Mouse (Mus musculus): ENCODE measurements at regions not wholly inside any gene's neighbourhood (a gene's known extent, or its start where the extent isn't known, plus 50 kb on each side); places are given as distances from the start of the nearest gene placed in this dataset.
A peak's percentile ranks its signal among the peaks of the same experiment; 100 is the strongest.

DNA sequence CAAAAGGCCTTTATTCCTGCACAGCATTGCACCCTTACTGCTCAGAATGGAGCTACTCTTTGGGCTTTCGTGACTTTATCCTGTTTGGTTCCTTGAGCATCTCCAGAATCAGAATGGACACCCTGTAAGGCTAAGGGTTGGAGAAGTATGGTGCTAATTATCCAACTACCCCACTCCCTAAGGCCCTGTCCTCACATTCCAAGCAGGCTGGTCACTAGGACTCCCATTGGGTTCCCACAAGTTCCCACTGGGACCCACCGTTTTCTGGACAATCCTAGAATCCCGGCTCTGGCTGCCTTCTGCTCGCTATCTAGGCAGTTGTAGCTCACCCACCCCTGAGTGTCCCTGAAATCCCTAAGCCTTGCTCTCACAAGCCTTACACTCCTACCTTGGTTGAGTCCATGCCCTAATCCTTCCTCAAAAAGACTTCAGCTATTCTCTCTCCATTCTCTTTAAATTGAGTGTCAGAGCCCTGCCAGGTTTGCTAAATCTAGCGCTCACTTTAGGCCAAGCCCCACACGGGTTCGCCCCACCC, 146.1 kb downstream of the Efcab1 start:
- Histone ChIP-seq H3K36me3 (ENCODE audit: control insufficient read depth, insufficient read depth, low read length) (no peaks in the 10 kb centered on the region), H3K9me3 (ENCODE audit: control insufficient read depth, low read depth, low read length) (no peaks in the 10 kb centered on the region), H3K9ac (replicated peaks; ENCODE audit: low read depth, low read length) (no peak overlapping the region), H3K27ac (ENCODE audit: low read length) (no peak overlapping the region), H3K4me3 (ENCODE audit: low read depth, low read length) (no peak overlapping the region), H3K4me1 (ENCODE audit: control insufficient read depth, insufficient read depth, low read length) (peaks cover 13% of the 10 kb centered on the region; the same call in 1 of the 2 replicates), H3K4me2 (replicated peaks; ENCODE audit: low read depth, low read length) (peak overlapping the region; percentile 8; the same call in 1 of the 2 replicates), H3K27me3 (ENCODE audit: control insufficient read depth, insufficient read depth, low read length) (no peaks in the 10 kb centered on the region)
- ATAC-seq (ENCODE audit: insufficient number of reproducible peaks, insufficient read depth, low FRiP score, low read depth), result no peak
- 19% methylated on average over 7 of the region's 7 CpGs for WGBS

DNA sequence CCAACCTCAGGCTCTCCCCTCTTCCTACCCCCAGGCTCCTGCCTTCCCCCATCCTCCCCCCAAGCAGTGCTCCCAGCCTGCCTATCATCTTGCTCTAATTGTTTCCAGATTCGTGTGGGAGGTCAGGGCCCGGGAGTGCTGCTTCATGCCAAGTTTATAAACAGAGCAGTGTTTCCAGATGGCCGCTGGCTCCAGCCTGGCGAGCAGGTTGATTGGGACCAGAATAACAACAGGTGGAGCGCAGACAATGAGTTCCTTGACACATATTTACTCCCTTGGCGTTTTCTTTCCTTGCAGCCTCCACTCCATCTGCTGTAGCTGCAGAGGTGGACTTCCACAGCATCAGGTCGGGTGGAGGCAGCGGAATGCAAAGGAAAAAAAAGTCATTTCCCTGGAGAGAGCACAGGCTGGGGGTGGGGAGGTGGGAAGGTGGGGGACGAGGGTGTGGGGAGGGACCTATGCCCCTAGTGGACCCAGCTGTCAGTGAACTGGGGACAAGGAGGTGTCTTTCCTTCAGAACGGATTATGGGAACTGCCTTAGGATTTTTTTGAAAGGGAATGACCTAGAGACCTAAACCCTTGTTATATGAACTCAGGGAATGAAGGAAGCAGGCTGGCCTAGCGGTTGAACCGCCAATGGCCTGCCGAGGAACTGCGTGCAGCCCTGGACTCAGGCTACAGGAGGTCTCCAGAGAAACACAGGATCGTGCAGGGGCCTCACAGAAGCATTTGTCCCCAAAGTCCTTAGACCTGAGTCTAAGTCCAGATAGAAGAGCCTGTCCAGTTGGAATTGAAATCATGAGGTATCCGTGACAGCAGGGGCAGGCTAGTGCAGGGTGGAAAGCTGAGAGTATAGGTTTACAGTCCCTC, 146.8 kb downstream of the Efcab1 start:
- peak overlapping the region; percentile 8; the same call in 1 of the 2 replicates for H3K4me2 ChIP-seq (replicated peaks; ENCODE audit: low read depth, low read length)
- peak overlapping the region; percentile 24; the same call in 1 of the 2 replicates for H3K27ac ChIP-seq (ENCODE audit: low read length)
- peak; percentile 90 for ATAC-seq (ENCODE audit: insufficient number of reproducible peaks, insufficient read depth, low FRiP score, low read depth)
- H3K9ac ChIP-seq (replicated peaks; ENCODE audit: low read depth, low read length), result no peak overlapping the region
- no peaks in the 10 kb centered on the region for H3K36me3 ChIP-seq (ENCODE audit: control insufficient read depth, insufficient read depth, low read length)
- peaks cover 13% of the 10 kb centered on the region; the same call in 1 of the 2 replicates for H3K4me1 ChIP-seq (ENCODE audit: control insufficient read depth, insufficient read depth, low read length)
- WGBS, result 3% methylated on average over 16 of the region's 16 CpGs
- H3K27me3 ChIP-seq (ENCODE audit: control insufficient read depth, insufficient read depth, low read length), result no peaks in the 10 kb centered on the region
- H3K9me3 ChIP-seq (ENCODE audit: control insufficient read depth, low read depth, low read length), result no peaks in the 10 kb centered on the region
- no peak overlapping the region for H3K4me3 ChIP-seq (ENCODE audit: low read depth, low read length)

DNA sequence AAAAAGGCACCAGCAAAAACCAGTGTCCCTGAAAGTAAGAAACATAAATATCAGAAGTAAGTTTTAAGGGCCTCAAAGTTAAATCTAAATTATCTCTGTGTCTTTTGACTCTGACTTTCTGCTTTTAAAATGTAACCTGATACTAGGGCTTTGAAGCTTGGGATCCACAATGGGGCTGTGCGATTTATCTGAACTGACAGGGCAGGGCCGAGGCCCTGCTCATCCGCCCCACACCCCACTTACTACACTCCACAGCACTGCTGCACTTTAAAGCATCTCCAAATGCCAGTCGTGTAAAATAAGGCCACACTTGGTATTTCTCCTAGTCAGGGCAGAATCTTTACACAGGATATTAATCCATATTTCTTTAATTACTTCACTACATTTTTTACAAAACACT, 147.4 kb downstream of the Efcab1 start:
- Histone ChIP-seq H3K4me3 (ENCODE audit: low read depth, low read length) (no peak overlapping the region), H3K9ac (replicated peaks; ENCODE audit: low read depth, low read length) (no peak overlapping the region), H3K9me3 (ENCODE audit: control insufficient read depth, low read depth, low read length) (no peaks in the 10 kb centered on the region), H3K27ac (ENCODE audit: low read length) (no peak overlapping the region; the same call in 1 of the 2 replicates), H3K36me3 (ENCODE audit: control insufficient read depth, insufficient read depth, low read length) (no peaks in the 10 kb centered on the region), H3K4me2 (replicated peaks; ENCODE audit: low read depth, low read length) (no peak overlapping the region), H3K4me1 (ENCODE audit: control insufficient read depth, insufficient read depth, low read length) (peaks cover 13% of the 10 kb centered on the region; the same call in 1 of the 2 replicates), H3K27me3 (ENCODE audit: control insufficient read depth, insufficient read depth, low read length) (no peaks in the 10 kb centered on the region)
- 10% methylated on average over 4 of the region's 4 CpGs for WGBS
- no peak; the same call in 1 of the 2 replicates for ATAC-seq (ENCODE audit: insufficient number of reproducible peaks, insufficient read depth, low FRiP score, low read depth)

DNA sequence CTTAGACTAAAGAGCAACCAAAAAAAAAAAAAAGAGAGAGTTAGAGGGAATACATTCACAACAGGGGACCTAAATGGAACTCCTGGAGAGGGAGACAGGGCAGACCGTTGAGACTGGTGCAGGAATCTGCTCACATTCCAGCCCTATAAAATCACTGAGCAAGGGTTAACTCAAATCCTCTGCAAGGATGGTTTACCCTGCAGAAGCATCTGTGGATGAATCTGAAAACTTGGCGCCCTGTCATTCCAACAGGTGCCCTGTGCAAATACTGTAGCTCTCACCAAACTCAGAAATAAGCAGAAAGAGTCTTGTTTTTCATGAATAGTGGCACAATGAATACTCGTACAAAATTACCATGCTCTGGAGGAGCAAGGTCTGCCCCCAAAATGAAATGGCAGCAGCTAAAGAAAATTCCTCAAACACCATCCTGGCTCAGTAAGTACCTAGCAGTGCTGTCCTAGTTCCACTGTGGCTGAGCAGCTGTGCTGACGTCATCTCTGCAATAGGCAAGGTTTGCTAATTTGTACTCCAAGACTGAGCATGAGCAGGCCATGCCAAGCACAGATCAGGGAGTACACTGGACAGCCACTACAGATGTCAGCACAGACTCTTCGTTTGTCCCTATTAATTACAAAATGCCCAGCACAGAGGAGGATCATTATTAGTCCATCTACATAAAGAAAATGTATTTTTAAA, 148.0 kb downstream of the Efcab1 start:
- no peak overlapping the region for H3K4me3 ChIP-seq (ENCODE audit: low read depth, low read length)
- H3K9me3 ChIP-seq (ENCODE audit: control insufficient read depth, low read depth, low read length), result no peaks in the 10 kb centered on the region
- H3K4me1 ChIP-seq (ENCODE audit: control insufficient read depth, insufficient read depth, low read length), result peaks cover 13% of the 10 kb centered on the region; the same call in 1 of the 2 replicates
- no peak overlapping the region for H3K4me2 ChIP-seq (replicated peaks; ENCODE audit: low read depth, low read length)
- H3K27me3 ChIP-seq (ENCODE audit: control insufficient read depth, insufficient read depth, low read length), result no peaks in the 10 kb centered on the region
- H3K9ac ChIP-seq (replicated peaks; ENCODE audit: low read depth, low read length), result no peak overlapping the region
- H3K36me3 ChIP-seq (ENCODE audit: control insufficient read depth, insufficient read depth, low read length), result no peaks in the 10 kb centered on the region
- ATAC-seq (ENCODE audit: insufficient number of reproducible peaks, insufficient read depth, low FRiP score, low read depth), result no peak
- no peak overlapping the region for H3K27ac ChIP-seq (ENCODE audit: low read length)
- 28% methylated on average over 5 of the region's 5 CpGs for WGBS

DNA sequence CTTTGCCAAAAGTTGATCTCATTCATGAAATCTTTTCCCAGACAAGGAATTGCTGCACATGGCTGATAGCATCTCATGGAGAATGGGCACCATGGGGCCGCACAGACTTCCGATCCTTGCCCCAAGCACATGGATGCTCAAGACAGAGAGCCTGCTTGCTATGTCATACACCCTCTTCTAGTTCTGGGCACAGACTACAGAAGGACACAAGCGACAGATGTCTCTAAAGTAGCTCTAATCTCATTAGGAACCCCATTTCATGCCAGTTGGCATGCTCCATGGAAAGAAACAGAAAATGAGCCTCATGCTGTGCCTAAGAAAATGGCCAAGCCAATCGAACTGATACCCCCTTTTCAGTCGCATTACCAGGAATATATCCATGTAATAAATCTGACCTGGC, 149.3 kb downstream of the Efcab1 start:
- H3K4me3 ChIP-seq (ENCODE audit: low read depth, low read length), result no peak overlapping the region
- H3K36me3 ChIP-seq (ENCODE audit: control insufficient read depth, insufficient read depth, low read length), result no peaks in the 10 kb centered on the region
- H3K4me1 ChIP-seq (ENCODE audit: control insufficient read depth, insufficient read depth, low read length), result peaks cover 13% of the 10 kb centered on the region; the same call in 1 of the 2 replicates

DNA sequence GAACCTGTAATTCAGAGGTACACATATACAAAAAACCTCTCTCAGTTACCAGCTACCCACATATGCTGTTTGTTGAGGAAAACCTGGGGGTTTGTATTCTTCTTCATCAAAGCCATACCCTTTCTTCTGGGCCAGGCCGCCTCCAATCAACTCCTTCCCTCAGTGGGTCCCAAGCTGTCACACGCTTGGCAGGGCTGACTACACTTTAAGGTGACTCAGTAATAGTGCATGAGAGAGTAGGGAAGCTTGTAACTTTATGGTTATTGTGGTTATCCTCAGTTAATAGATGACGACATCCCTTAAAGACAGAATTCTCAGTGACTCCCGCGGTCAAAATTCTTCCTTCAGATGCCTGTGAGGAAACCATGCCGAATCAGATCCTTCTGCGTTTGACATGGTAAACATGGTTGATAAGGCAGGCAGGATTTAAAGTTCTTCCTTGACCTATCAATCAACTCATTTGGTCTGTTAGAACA, 164.1 kb downstream of the Efcab1 start:
- Histone ChIP-seq H3K4me3 (ENCODE audit: low read depth, low read length) (no peak overlapping the region), H3K4me2 (replicated peaks; ENCODE audit: low read depth, low read length) (no peak overlapping the region), H3K4me1 (ENCODE audit: control insufficient read depth, insufficient read depth, low read length) (no peaks in the 10 kb centered on the region), H3K9me3 (ENCODE audit: control insufficient read depth, low read depth, low read length) (no peaks in the 10 kb centered on the region), H3K27me3 (ENCODE audit: control insufficient read depth, insufficient read depth, low read length) (no peaks in the 10 kb centered on the region), H3K36me3 (ENCODE audit: control insufficient read depth, insufficient read depth, low read length) (no peaks in the 10 kb centered on the region), H3K9ac (replicated peaks; ENCODE audit: low read depth, low read length) (no peak overlapping the region), H3K27ac (ENCODE audit: low read length) (no peak overlapping the region)
- 76% methylated on average over 7 of the region's 7 CpGs for WGBS
- ATAC-seq (ENCODE audit: insufficient number of reproducible peaks, insufficient read depth, low FRiP score, low read depth), result no peak

More for the DNA sequence above, 149.3 kb downstream of the Efcab1 start:
- H3K4me2 ChIP-seq (replicated peaks; ENCODE audit: low read depth, low read length), result no peak overlapping the region
- WGBS, result 87% methylated on average over 5 of the region's 5 CpGs
- H3K27me3 ChIP-seq (ENCODE audit: control insufficient read depth, insufficient read depth, low read length), result no peaks in the 10 kb centered on the region
- ATAC-seq (ENCODE audit: insufficient number of reproducible peaks, insufficient read depth, low FRiP score, low read depth), result no peak
- no peaks in the 10 kb centered on the region for H3K9me3 ChIP-seq (ENCODE audit: control insufficient read depth, low read depth, low read length)
- H3K9ac ChIP-seq (replicated peaks; ENCODE audit: low read depth, low read length), result no peak overlapping the region
- no peak overlapping the region for H3K27ac ChIP-seq (ENCODE audit: low read length)

DNA sequence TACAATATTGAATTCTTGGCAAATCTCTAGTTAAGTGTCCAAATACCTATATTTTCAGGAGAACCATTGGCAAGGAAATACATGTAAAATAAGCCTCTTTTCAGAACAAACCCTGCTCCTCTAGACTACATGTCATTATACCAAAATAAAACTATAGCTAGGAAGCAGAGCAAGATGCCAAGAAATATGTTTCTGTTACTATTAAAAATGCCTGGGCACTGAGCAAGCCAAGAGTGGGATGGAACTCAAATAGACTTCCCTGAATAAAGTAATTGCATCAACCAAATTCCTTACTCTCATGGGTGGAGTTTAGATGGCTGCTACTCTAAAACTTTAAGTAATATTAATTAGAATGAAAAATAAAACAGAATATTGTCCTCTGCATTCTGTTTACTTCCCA, 168.0 kb downstream of the Efcab1 start:
- no peaks in the 10 kb centered on the region for H3K4me1 ChIP-seq (ENCODE audit: control insufficient read depth, insufficient read depth, low read length)
- H3K4me3 ChIP-seq (ENCODE audit: low read depth, low read length), result no peak overlapping the region
- no peaks in the 10 kb centered on the region for H3K27me3 ChIP-seq (ENCODE audit: control insufficient read depth, insufficient read depth, low read length)
- no peak overlapping the region for H3K9ac ChIP-seq (replicated peaks; ENCODE audit: low read depth, low read length)
- no peaks in the 10 kb centered on the region for H3K36me3 ChIP-seq (ENCODE audit: control insufficient read depth, insufficient read depth, low read length)
- no peak overlapping the region for H3K27ac ChIP-seq (ENCODE audit: low read length)
- no peak overlapping the region for H3K4me2 ChIP-seq (replicated peaks; ENCODE audit: low read depth, low read length)
- no peak for ATAC-seq (ENCODE audit: insufficient number of reproducible peaks, insufficient read depth, low FRiP score, low read depth)
- H3K9me3 ChIP-seq (ENCODE audit: control insufficient read depth, low read depth, low read length), result no peaks in the 10 kb centered on the region

DNA sequence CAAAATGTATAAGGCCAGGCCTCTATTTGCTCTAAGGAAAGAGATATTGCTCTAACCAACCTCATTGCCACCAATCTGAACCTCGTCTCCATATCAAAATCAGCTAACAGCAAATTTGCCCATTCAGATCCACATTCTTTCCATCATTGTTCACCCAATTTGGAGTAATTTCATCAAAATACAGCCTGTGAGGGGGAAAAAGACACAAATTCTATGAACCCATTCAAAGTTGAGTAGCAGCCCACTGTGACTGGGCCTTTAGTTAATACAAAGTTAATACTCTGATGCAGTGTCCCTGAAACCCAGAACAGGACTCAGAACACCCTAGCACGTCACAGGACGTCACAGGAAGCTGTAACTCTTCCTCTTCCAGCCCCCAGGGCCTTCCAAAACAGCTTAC, 177.3 kb downstream of the Efcab1 start:
- no peak overlapping the region for H3K9ac ChIP-seq (replicated peaks; ENCODE audit: low read depth, low read length)
- no peak overlapping the region for H3K4me3 ChIP-seq (ENCODE audit: low read depth, low read length)
- H3K27me3 ChIP-seq (ENCODE audit: control insufficient read depth, insufficient read depth, low read length), result no peaks in the 10 kb centered on the region
- no peak for ATAC-seq (ENCODE audit: insufficient number of reproducible peaks, insufficient read depth, low FRiP score, low read depth)
- no peaks in the 10 kb centered on the region for H3K4me1 ChIP-seq (ENCODE audit: control insufficient read depth, insufficient read depth, low read length)
- no peaks in the 10 kb centered on the region for H3K36me3 ChIP-seq (ENCODE audit: control insufficient read depth, insufficient read depth, low read length)
- no peaks in the 10 kb centered on the region for H3K9me3 ChIP-seq (ENCODE audit: control insufficient read depth, low read depth, low read length)
- 71% methylated on average over 3 of the region's 3 CpGs for WGBS
- H3K27ac ChIP-seq (ENCODE audit: low read length), result no peak overlapping the region
- no peak overlapping the region for H3K4me2 ChIP-seq (replicated peaks; ENCODE audit: low read depth, low read length)

All from stomach, embryonic 14.5 days (tissue).